Mouse (Mus musculus): ENCODE measurements around the gene Slc15a1. TPM values are rescaled to one million over a fixed set of nuclear protein-coding genes. Genes with fewer than 3 reads are reported as not detected.

Gene Slc15a1
- total and polyA plus RNA-seq, 2 experiments from 2014 or later, result 0.18 TPM; not detected in 1

DNA sequence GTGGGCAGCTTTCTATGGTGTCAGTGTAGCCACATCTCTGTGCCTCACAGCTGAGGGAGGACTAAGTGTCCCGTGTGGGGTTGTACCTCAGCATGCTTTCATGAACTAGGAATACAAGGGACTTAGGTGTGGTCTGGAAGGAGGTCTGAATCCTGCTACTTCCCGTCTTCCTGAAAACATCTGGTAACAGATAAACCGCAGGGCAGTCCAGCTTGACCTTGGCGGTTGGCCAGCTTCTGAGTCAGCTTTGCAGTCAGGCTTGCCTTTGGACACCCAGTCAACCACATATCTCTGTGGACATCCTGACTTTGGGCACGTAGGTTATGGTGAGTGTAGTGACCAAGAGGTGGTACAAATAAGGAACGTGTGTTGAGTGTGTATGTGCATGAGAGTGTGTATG is 68.0 kb downstream of the Slc15a1 start:
- ATAC-seq (no peak), DNase-seq (no peak)
- Histone ChIP-seq H3K27ac (ENCODE audit: low read depth, low read length) (no peak overlapping the region), H3K4me1 (ENCODE audit: insufficient read depth) (no peaks in the 10 kb centered on the region), H3K27me3 (ENCODE audit: insufficient read depth, low read length) (no peaks in the 10 kb centered on the region), H3K4me2 (ENCODE audit: low read depth) (no peak overlapping the region), H3K9me3 (ENCODE audit: low read length) (no peaks in the 10 kb centered on the region), H3K36me3 (ENCODE audit: insufficient read depth) (no peaks in the 10 kb centered on the region), H3K9ac (no peak overlapping the region), H3K4me3 (ENCODE audit: low read depth, low read length) (no peak overlapping the region)
- WGBS, result 85% methylated on average over 6 of the region's 6 CpGs
- no peak for TF ChIP-seq CTCF (IDR thresholded peaks at IDR 0.05; ENCODE audit: low read depth)

GRCm38 (mm10) chr14:121436455-121436854 is 68.6 kb downstream of the Slc15a1 start:
- Histone ChIP-seq H3K27me3 (ENCODE audit: insufficient read depth, low read length) (no peaks in the 10 kb centered on the region), H3K9me3 (ENCODE audit: low read length) (no peaks in the 10 kb centered on the region), H3K4me3 (ENCODE audit: low read depth, low read length) (no peak overlapping the region), H3K9ac (no peak overlapping the region), H3K36me3 (ENCODE audit: insufficient read depth) (no peaks in the 10 kb centered on the region), H3K4me1 (ENCODE audit: insufficient read depth) (no peaks in the 10 kb centered on the region), H3K4me2 (ENCODE audit: low read depth) (no peak overlapping the region), H3K27ac (ENCODE audit: low read depth, low read length) (no peak overlapping the region)
- WGBS, result 93% methylated on average over 3 of the region's 3 CpGs
- no peak for DNase-seq
- TF ChIP-seq CTCF (IDR thresholded peaks at IDR 0.05; ENCODE audit: low read depth), result no peak
- no peak for ATAC-seq

DNA sequence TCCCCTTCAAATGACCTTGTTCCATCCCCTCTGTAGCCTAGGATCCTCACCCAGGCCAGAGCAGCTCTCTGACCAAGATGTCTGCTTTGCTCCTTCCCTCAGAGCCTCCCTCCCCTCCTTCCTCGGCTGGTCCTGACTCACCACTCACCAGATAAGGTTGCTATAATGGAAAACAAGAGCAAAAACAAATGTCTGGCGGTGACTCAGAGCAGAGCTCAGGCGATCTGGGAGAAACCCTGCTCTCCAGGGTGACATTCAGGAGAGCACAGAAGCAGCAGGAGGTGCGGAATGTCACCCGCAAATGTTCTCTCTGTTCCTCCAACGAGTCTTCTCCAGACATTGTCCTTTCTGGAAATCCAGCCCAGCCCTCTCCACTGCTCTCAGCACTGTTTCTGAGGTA is 69.3 kb downstream of the Slc15a1 start:
- ATAC-seq, result no peak
- 59% methylated on average over 6 of the region's 6 CpGs for WGBS
- TF ChIP-seq CTCF (IDR thresholded peaks at IDR 0.05; ENCODE audit: low read depth), result no peak

DNA sequence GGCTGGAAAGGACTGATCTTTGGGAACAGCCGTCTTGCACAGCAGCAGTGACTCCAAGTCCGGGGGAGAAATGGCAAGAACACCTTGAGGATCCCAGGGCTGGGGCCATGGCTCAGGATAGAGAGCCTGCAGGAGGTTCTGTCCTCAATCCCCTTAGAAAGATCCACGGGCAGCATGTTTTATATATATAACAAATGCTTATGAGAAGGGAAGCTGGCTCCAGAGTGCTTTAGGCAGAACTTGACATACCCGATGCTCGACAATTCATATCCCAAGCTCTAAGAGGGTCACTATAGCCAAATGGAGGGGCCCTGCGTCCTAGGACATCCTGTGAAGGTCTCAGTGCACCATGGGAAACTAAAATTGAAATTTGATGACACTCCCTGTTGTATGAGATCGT is 73.8 kb downstream of the Slc15a1 start:
- Histone ChIP-seq H3K27ac (ENCODE audit: low read depth, low read length) (no peak overlapping the region), H3K4me1 (ENCODE audit: insufficient read depth) (no peaks in the 10 kb centered on the region), H3K4me2 (ENCODE audit: low read depth) (no peak overlapping the region), H3K27me3 (ENCODE audit: insufficient read depth, low read length) (no peaks in the 10 kb centered on the region), H3K9ac (no peak overlapping the region), H3K9me3 (ENCODE audit: low read length) (no peaks in the 10 kb centered on the region), H3K4me3 (ENCODE audit: low read depth, low read length) (no peak overlapping the region), H3K36me3 (ENCODE audit: insufficient read depth) (no peaks in the 10 kb centered on the region)
- no peak for TF ChIP-seq CTCF (IDR thresholded peaks at IDR 0.05; ENCODE audit: low read depth)
- DNase-seq, result no peak
- 87% methylated on average over 7 of the region's 7 CpGs for WGBS
- no peak for ATAC-seq

More for the DNA sequence above, 69.3 kb downstream of the Slc15a1 start:
- no peak overlapping the region for H3K27ac ChIP-seq (ENCODE audit: low read depth, low read length)
- H3K27me3 ChIP-seq (ENCODE audit: insufficient read depth, low read length), result no peaks in the 10 kb centered on the region
- H3K4me1 ChIP-seq (ENCODE audit: insufficient read depth), result no peaks in the 10 kb centered on the region
- no peak for DNase-seq
- no peaks in the 10 kb centered on the region for H3K9me3 ChIP-seq (ENCODE audit: low read length)
- no peak overlapping the region for H3K4me3 ChIP-seq (ENCODE audit: low read depth, low read length)
- no peak overlapping the region for H3K4me2 ChIP-seq (ENCODE audit: low read depth)
- H3K36me3 ChIP-seq (ENCODE audit: insufficient read depth), result no peaks in the 10 kb centered on the region
- H3K9ac ChIP-seq, result no peak overlapping the region

DNA sequence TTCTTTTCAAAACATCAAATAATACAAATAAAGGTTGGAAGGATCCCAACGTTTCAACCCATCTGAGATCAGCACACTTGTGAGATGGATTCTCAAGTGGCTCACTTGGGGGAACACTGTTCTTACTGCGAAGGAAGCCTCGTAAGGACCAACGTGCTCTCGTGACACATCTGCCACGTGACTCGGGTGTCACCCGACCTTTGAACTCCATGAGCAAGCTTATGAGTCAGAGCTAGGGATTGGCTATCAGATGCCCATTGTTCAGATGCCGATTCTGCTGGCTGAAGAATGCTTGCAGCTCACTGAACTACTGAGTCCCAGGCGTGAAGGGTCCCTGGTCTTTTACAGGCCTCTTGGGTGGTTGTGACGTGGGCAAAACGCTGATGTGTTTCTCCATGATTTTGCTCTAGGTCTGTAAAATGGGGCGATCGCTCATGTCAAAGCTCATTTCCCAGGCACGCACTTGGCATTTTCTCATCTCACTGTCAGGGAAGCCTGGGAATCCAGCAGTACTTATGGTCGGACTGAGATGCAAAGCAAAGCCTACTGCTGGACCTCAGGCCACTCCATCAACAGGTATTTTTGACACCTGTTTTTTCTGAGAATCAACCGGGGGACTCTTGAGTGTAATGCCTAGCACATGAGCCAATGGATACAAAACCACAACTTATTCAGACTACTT is 75.1 kb downstream of the Slc15a1 start:
- H3K4me3 ChIP-seq (ENCODE audit: low read depth, low read length), result no peak overlapping the region
- 89% methylated on average over 17 of the region's 17 CpGs for WGBS
- TF ChIP-seq CTCF (IDR thresholded peaks at IDR 0.05; ENCODE audit: low read depth), result no peak
- no peaks in the 10 kb centered on the region for H3K4me1 ChIP-seq (ENCODE audit: insufficient read depth)
- no peak overlapping the region for H3K4me2 ChIP-seq (ENCODE audit: low read depth)
- no peaks in the 10 kb centered on the region for H3K9me3 ChIP-seq (ENCODE audit: low read length)
- no peaks in the 10 kb centered on the region for H3K27me3 ChIP-seq (ENCODE audit: insufficient read depth, low read length)
- no peaks in the 10 kb centered on the region for H3K36me3 ChIP-seq (ENCODE audit: insufficient read depth)
- H3K27ac ChIP-seq (ENCODE audit: low read depth, low read length), result no peak overlapping the region
- no peak for DNase-seq
- no peak overlapping the region for H3K9ac ChIP-seq
- no peak for ATAC-seq

DNA sequence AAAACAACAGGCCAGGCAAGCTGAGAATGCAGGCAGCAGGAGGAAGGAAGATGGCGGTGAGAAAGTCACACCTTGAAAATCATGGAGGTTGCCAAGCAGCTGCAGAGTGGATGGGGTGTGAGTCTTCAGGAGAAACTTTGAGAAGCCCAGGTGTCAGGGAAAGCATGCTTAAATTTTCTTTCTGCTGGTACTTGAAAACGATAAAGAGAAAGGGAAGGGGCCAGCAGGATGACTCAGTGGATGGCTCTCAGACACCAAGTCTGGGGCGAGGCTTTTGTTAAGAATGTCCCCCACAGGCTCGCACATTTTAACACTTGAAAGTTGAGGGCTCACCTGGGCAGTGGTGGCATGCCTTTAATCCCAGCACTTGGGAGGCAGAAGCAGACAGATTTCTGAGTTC is 76.9 kb downstream of the Slc15a1 start:
- no peak overlapping the region for H3K4me2 ChIP-seq (ENCODE audit: low read depth)
- H3K36me3 ChIP-seq (ENCODE audit: insufficient read depth), result no peaks in the 10 kb centered on the region
- no peaks in the 10 kb centered on the region for H3K27me3 ChIP-seq (ENCODE audit: insufficient read depth, low read length)
- DNase-seq (no peak), ATAC-seq (no peak)
- 92% methylated on average over 4 of the region's 4 CpGs for WGBS
- no peak overlapping the region for H3K27ac ChIP-seq (ENCODE audit: low read depth, low read length)
- H3K4me1 ChIP-seq (ENCODE audit: insufficient read depth), result no peaks in the 10 kb centered on the region
- H3K4me3 ChIP-seq (ENCODE audit: low read depth, low read length), result no peak overlapping the region
- H3K9ac ChIP-seq, result no peak overlapping the region
- no peaks in the 10 kb centered on the region for H3K9me3 ChIP-seq (ENCODE audit: low read length)
- TF ChIP-seq CTCF (IDR thresholded peaks at IDR 0.05; ENCODE audit: low read depth), result no peak

DNA sequence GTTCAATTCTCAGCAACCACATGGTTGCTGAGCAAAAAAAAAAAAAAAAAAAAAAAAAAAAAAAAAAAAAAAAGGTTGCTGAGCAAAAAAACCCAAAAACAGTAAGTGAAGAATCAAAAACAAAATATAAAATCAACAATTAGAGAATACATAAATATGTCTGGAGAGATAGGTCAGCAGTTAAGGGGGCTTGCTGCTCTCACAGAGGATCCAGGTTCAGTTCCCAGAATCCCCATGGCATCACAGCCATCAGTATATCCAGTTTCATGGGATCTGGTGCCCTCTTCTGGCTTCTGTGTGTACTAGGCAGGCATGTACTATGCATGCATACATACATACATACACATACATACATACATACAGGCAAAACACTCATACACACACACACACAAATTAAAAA is 78.3 kb downstream of the Slc15a1 start:
- Histone ChIP-seq H3K4me2 (ENCODE audit: low read depth) (no peak overlapping the region), H3K4me3 (ENCODE audit: low read depth, low read length) (no peak overlapping the region), H3K9me3 (ENCODE audit: low read length) (no peaks in the 10 kb centered on the region), H3K9ac (no peak overlapping the region), H3K27ac (ENCODE audit: low read depth, low read length) (no peak overlapping the region), H3K4me1 (ENCODE audit: insufficient read depth) (no peaks in the 10 kb centered on the region), H3K27me3 (ENCODE audit: insufficient read depth, low read length) (no peaks in the 10 kb centered on the region), H3K36me3 (ENCODE audit: insufficient read depth) (no peaks in the 10 kb centered on the region)
- DNase-seq (no peak), ATAC-seq (no peak)
- TF ChIP-seq CTCF (IDR thresholded peaks at IDR 0.05; ENCODE audit: low read depth), result peak; percentile 31; the same call in 1 of the 2 replicates
